Mouse (Mus musculus): ENCODE data around the gene Klrg1. TPM values are rescaled to one million over a fixed set of nuclear protein-coding genes. Genes with fewer than 3 reads are reported as not detected.

Gene Klrg1
- total RNA-seq (2022): under 1 TPM in 1 of 4 experiments, not detected in 3; 0.27 TPM

- no peak for DNase-seq (ENCODE audit: low spot score in 2 of 2)
Observed at GRCm38 (mm10) chr6:122282782-122283181, at the start of gene Klrg1. Klrg1 (minus strand) TSS chr6:122282882.

DNA sequence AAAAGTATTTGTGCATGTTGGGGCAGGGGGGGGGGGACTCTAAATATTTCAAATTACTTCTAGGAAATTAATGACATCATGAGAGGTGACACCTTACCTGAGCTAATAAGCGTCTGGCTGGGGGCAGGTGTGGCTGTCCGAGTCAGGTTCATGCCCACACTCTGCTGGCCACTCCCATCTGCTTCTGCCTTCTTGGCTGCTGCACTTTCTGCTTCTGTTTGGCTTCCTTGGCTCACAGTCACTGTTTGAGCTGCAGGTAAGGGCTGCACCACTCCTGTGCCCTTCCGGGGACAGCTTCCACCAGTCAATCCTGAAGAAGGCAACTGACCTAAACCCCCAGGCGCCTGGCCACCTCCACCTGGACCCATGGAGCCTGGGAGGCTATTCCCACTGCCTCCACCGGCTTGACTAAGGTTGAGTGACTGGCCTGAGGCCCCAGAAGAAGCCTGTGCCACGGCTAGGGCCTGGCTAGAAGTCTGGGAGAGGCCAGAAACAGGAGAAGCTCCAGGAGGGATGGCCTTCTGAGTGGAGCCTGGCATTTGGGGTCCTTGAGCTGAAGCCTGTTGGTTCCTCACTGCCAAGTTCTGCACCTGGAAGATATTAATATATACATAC is 42.8 kb upstream of the Klrg1 start:
- no peak for DNase-seq (ENCODE audit: low spot score in 2 of 2)

DNA sequence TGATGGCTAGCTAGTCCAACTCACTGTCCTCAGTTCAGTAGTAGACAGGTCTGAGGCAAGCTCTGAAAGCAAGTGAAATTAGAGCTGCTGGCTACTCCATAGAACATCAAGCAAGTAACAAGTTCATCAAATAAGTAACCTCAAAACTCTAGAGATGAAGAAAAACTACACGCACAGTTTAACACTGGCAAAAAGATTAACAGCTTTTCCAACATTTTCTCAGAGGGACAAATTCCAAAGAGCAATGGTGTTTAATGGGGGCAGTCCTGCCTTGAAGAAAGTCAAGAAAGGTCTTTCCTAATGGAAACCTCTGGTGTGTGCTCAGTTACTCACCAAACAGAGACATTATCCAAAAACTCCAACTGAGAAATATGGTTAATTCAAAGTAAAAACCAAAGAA is 36.0 kb upstream of the Klrg1 start:
- DNase-seq (ENCODE audit: low spot score in 2 of 2): no peak

DNA sequence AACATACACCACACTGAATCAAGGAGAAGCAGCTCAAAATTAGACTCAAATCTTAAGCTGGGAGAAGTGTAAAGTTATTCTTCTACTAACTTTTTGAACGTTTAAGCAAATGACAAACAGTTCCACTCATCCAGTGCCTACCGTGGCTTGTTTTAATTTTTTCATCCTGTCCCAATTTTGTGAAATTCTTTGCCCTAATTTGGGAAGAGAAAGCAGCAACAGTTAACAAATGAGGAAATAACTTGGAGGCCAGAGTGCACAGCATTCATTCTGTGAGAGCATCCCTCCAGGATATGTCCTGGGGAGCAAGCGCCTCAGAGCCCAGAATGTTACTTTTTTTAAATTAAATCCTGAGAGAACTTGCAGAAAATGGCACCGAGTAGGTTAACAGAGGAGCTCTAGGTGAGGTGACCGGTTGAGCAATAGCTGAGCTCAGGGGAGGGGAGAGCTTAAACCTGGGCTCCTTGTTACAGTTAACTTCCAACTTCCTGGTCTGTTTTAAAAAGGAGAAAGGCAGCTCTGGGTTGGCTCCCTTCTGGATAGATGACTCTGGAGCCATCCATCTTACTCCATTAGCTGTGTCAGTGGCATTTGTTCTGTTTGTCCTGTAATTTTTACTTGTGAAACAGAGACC is 27.6 kb upstream of the Klrg1 start:
- no peak for DNase-seq (ENCODE audit: low spot score in 2 of 2)

DNA sequence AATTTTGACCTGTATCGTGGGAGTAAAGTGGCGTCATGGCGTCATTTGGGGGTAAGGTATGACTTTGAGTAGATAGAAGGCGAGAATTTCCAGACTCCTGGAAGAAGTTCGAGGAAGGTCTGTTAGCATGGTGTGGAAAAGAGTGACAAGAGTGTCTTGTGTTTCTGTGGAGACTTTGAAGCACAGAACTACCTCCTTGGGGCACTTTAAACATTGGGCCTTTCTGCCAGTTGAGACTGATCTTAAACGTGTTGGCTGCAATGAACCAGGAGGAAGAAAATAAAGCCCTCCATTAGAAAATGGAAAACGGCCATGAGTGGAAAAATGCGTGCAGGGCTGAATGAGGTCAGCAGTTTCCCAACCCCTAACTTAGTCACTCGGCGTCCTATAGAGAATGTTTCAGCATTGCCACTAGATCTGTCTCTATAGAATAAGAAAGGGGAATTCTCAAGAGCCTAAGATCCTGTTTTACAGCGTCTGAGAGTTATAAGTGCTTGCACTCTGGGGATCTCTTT is 26.8 kb upstream of the Klrg1 start:
- DNase-seq (ENCODE audit: low spot score in 2 of 2): no peak

DNA sequence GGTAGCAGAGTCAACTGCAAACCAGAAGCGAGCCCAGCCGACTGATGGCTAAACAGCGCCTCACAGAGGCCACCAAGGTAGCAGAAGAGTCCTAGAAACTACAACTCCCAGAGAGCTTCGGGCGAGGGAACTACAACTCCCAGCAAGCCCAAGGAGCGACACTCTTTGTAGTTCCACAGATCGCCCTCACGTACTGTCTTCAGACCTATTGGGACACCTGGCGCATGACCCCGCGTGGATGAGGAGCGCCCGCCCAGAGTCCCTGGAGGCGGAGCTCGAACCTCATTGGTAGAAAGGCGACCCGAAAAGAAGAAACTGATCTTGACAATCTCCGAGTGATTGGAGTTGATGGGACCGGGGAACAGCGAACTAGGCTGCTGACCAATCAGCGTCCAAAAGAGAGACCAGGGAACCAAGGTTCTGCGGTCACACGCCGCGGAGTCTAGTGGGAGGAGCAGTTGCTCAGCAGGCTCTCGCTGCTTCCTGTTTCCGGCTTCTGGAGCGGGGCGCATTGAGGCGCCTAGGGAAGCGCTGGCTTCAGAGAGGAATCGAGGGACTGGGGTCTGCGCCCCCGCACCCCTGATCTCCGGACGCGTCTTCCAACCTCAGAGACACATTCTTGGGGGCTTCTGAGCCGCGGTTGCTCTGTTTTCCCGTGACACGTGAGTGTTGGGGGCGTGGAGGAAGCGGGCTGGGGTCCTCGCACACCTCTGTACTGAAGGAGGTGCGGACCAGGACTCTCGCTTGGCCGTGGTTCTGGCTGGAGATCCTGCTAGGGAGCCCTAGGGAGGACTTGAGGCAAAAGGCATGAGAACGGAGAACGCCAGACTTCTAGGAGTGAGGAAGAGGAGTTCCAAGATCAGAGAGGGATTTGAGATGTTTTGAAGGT is 26.1 kb upstream of the Klrg1 start, which contains the start of gene M6pr:
Gene M6pr, plus strand, starts transcription at position 216 of the 889 bp plus-strand sequence.
- DNase-seq (ENCODE audit: low spot score in 2 of 2): peak; percentile 96 to 98

DNA sequence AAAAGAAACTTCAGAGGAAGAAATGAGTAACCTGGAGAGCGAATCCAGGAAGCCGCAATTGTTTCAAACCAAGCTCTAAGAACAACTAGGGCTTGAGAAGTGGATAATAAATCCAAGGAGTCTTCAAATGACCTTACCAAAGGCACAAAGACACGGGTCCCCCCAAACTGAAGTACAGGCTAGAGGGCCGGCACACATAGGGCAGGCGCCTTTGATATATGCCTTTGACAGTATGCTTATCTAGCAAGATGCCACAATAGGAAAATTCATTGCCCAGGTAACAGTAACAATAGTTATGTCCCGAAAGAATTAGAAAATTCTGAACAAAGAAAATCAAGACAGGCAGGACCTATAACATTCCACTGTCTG is 25.4 kb upstream of the Klrg1 start:
- DNase-seq (ENCODE audit: low spot score in 2 of 2): no peak

GRCm38 (mm10) chr6:122306707-122307106 is 24.0 kb upstream of the Klrg1 start:
- DNase-seq (ENCODE audit: low spot score in 2 of 2): no peak

- DNase-seq (ENCODE audit: low spot score in 2 of 2): no peak
Observed at GRCm38 (mm10) chr6:122304790-122305555, 22.3 kb upstream of the Klrg1 start.

- peak; percentile 34 to 41 for DNase-seq (ENCODE audit: low spot score in 2 of 2)
Observed at GRCm38 (mm10) chr6:122304355-122304754, 21.7 kb upstream of the Klrg1 start.

DNA sequence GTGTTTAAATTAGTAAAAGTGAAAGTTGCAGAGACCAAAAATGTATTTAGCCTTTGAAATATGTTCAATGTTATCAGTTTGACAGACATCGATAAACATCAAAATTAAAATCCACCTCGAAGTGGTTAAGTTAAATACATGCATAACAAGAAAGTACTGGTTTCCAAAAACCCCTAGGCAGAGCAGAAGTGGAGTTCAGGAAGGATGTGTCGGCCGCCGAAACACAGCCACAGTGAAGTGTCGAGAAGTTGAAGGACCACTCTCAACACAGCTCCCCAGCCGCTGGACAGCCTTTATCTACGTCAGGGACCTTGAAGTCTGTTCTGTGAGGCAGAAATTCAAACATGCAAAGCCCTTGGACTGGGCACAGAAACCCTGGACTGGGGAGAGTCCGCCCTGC is 20.8 kb upstream of the Klrg1 start:
- DNase-seq (ENCODE audit: low spot score in 2 of 2): no peak

- DNase-seq (ENCODE audit: low spot score in 2 of 2): no peak
Observed at GRCm38 (mm10) chr6:122302661-122303060, 20.0 kb upstream of the Klrg1 start.

- DNase-seq (ENCODE audit: low spot score in 2 of 2): no peak
Observed at GRCm38 (mm10) chr6:122302121-122302520, 19.4 kb upstream of the Klrg1 start.

GRCm38 (mm10) chr6:122299621-122300133 is 17.0 kb upstream of the Klrg1 start:
- DNase-seq (ENCODE audit: low spot score in 2 of 2): no peak

DNA sequence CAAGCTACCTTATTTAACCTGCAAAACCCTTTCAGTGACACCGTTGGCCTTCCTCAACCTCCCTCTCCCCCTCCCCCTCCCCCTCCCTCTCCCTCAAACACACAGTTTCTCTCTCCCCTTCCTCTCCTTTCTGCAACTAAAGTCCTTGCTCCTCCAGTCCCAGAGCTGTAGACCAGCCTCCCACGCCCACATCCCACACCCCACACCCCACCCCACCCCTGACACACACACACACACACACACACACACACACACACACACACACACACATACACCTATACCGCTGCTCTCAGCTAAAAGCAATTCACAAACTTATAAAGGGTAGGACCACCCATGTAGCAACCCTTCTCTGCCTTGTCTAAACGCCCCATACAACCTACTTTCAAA is 15.5 kb upstream of the Klrg1 start:
- DNase-seq (ENCODE audit: low spot score in 2 of 2): no peak

DNA sequence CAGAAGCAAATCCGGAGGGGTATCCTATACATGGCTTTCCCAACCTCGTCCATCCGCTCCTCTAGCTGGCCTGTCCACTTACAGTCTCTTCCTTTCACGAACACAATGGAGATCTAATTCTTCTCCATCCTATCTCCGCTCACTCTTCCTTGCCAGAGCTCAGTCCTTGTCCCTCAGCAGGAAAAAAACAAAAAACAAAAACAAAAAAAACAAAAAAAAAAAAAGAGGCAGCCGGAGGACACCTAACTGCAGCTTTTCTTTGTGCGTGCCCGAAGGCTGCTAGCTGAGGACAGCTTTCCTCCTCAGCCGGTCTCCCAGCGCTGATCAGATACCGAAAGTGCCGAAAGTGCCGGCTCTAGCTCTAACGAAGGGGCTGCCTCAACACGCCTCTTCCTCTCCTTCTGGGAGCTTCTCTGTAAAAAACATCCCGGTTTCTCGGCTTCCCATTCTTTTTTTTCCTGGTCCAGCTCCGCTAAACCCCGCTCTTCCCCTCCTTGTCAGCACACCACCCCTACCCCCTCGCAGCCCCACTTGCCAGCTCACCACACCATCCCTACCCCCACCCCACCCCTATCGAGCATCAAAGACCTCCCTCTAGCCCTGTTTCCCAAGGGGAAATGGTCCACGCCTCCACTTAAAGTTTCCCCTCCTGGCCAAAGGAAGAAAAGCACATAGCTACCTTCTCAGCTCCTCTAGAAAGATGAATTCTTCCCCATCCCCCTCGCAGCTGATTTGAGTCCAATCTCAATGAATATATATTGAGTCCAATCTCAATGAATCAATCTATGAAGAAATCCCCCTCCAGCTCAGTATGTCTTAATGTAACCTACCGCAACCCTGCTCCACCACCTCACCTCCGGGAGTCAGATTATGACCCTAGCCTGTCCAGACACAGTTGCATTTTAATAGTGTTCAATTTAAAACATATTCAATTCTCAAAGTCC is 14.9 kb upstream of the Klrg1 start:
- no peak for DNase-seq (ENCODE audit: low spot score in 2 of 2)

DNA sequence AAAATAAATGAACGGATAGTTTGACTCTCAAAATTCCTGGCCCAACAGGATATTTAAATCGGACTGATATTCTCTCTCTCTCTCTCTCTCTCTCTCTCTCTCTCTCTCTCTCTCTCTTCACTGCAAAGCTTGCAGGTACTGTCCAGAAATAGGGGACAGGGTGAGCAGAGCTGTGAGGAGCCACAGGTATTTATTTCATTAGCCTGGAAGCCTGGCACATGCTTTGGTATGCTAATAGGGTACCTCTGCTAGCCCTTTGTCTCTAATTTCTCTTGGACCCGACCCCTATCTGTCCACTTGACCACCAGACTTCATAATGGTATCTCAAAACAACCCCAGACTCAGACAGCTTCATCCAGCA is 14.2 kb upstream of the Klrg1 start:
- DNase-seq (ENCODE audit: low spot score in 2 of 2): no peak

DNA sequence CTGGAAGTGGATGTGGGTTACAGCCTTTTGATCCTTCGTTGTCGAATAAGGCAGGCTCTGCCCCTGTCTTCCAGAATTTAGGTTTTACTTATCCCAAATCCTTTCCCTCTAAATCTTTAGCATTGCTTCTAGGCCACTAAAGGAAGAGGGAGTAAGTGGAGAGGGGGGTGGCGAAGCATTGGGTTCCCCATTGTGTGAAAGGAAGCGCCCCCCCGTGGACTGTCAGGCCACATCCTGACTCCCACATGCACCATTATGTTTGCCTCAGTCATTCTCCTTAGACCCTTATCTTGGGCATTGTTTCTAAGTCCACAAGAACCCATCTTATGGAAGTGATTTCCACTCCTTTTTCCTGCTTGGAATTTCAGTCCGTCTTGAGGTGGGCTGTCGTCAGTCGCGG is 12.6 kb upstream of the Klrg1 start:
- no peak for DNase-seq (ENCODE audit: low spot score in 2 of 2)

DNA sequence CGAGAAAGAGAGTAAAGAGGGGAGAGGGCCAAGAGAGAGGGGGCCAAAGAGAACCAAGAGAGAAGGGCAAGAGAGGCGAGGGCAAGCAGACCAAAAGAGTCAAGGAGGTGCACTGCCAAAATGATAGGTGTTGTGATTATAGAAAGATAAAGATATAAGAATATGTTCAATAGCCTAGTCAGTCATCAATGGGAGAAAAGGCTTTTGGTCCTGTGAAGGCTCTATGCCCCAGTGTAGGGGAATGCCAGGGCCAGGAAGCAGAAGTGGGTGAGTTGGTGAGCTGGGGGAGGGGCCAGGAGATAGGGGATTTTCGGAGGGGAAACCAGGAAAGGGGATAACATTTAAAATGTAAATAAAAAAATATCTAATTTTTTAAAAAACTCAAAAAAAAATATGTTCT is 11.6 kb upstream of the Klrg1 start:
- DNase-seq (ENCODE audit: low spot score in 2 of 2): no peak

GRCm38 (mm10) chr6:122293796-122294195 is 11.1 kb upstream of the Klrg1 start:
- DNase-seq (ENCODE audit: low spot score in 2 of 2): no peak
